Mouse (Mus musculus) E14TG2a.4 (cell line): ENCODE measurements around the gene Tmem117.

ENCODE experiments used
- CTCF ChIP-seq: conservative IDR thresholded peaks from 2 replicates; pipeline ENCODE4 v1.5.1; 2014; ENCODE audit warnings: low read length
- NANOG ChIP-seq: IDR thresholded peaks from 2 replicates; pipeline ENCODE4 v1.6.1; 2014; ENCODE audit warnings: borderline replicate concordance, low read length, mixed read lengths
- POU5F1 ChIP-seq: IDR thresholded peaks from 2 replicates; pipeline ENCODE4 v1.6.1; 2014; ENCODE audit warnings: low read length, borderline replicate concordance

DNA sequence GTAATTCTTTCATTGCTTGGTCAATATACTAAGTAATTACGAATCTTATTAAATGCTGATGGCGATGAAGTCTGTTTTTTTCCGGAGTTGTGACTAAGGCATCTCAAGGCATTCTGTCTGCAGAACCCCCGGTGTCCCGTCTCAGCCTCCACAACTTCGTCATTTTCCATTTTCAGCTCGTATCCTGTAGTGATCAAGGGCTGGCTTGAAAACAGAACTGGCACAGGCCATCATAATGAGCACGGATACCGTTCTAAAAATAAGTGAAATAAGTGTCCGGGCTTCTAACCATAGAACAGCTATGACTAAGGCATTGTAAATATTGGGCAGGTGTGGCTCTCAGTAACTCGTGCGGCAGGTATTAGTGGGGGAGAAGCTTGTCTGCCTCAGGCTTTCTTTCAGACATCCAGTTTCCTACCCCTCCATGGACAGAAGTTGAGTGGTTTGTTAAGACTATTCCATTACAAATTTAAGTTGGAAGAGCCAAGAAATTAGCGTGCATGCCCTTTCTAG lies 26.8 kb downstream of the Tmem117 start:
- no peak for TF ChIP-seq CTCF
- TF ChIP-seq NANOG = no peak
- no peak for TF ChIP-seq POU5F1
